Mouse (Mus musculus): ENCODE measurements around the gene Otof. TPM values are rescaled to one million over a fixed set of nuclear protein-coding genes. Genes with fewer than 3 reads are reported as not detected.

The Otof gene
- polyA plus RNA-seq (2017; shearing (Covaris generic)) = not detected

DNA sequence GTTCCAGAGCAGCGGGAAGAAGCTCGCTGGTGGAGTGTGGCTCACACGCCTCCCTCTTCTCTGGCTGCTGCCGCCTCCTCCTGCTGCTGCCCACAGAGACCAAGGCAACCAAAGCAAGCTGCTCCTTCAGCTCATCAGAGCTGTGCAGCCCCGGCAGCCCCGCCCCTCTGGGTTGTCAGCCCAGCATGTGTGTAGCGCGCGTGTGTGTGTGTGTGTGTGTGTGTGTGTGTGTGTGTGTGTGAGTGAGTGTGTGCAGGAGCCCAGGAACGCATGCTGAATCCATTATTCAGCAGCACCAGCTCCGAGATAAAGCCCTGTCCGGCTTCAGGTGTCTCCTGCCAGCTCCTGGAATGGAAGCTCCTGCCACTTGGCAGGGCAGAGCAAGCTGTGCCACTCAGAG, at the start of gene Otof:
Gene Otof (minus strand): TSS at position 112 of the 400 bp plus-strand sequence.

DNA sequence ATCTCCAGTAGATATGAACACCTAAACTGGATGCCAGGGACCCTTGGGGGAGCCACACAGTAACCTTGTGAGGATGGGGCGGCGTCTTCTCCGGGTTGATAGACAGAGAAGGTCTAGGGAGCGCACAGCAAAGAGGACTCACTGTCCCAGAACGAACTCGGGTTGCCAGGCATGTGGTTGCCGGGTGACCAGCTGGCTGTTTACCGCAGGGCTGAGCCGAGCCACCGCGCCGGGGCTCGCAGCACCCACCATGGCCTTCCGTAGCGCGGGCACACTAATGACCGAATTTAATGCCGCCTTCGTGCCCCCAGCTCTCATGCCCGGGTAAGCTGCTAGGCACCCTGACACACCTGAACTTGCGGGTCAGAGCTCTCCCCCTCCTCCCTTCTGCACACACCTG, 4.1 kb upstream of the Otof start, which contains the start of gene 1700001C02Rik:
Gene 1700001C02Rik (plus strand): TSS at position 187 of the 400 bp plus-strand sequence.

Other genes starting within 250 kb of the Otof start
- gene Selenoi, start 229.4 kb downstream of the Otof start, polyA plus RNA-seq (2017; shearing (Covaris generic)) = 21.6 TPM
- 6.1 TPM for gene Drc1, start 180.5 kb downstream of the Otof start, polyA plus RNA-seq (2017; shearing (Covaris generic))
- not detected for gene 1700001C02Rik, start 4.1 kb upstream of the Otof start, polyA plus RNA-seq (2017; shearing (Covaris generic))
- gene Cib4, start 83.9 kb upstream of the Otof start, polyA plus RNA-seq (2017; shearing (Covaris generic)) = not detected
- not detected for gene Kcnk3, start 126.2 kb upstream of the Otof start, polyA plus RNA-seq (2017; shearing (Covaris generic))
- 61.1 TPM for gene Slc35f6, start 186.0 kb upstream of the Otof start, polyA plus RNA-seq (2017; shearing (Covaris generic))
- 338 TPM for gene Cenpa, start 204.8 kb upstream of the Otof start, polyA plus RNA-seq (2017; shearing (Covaris generic))
- gene Dpysl5, start 249.6 kb upstream of the Otof start, polyA plus RNA-seq (2017; shearing (Covaris generic)) = not detected

Data from naive thymus-derived CD4-positive, alpha-beta T cell, adult 5 months (primary cell).